Mouse (Mus musculus) forebrain, embryonic 12.5 days (tissue): ENCODE data around the gene Gpr160. TPM values are rescaled to one million over a fixed set of nuclear protein-coding genes. Genes with fewer than 3 reads are reported as not detected.
"Not testable (repeated sequence)": the region's sequence is repeated elsewhere in the genome, so short reads cannot be mapped to it uniquely, and the experiment has no call there.

Experiments
- ATAC-seq: fragments of 200-750 bp; cut with Nextera tagmentation; 2 replicates; pipeline ENCODE4 v1.8.0; 2017; ENCODE audit warnings: moderate TSS enrichment; ENCODE audit not compliant: low FRiP score
- H3K27ac ChIP-seq: fragments of 300-500 bp; sonication (generic); 2 replicates; pipeline ENCODE4 v1.5.1; 2016; ENCODE audit warnings: mild to moderate bottlenecking
- H3K27me3 ChIP-seq: fragments of 300-500 bp; sonication (generic); 2 replicates; pipeline ENCODE4 v1.6.1; 2016; ENCODE audit warnings: mild to moderate bottlenecking
- H3K36me3 ChIP-seq: fragments of 300-500 bp; sonication (generic); replicated peaks from 2 replicates; pipeline ENCODE4 v1.6.1; 2016; ENCODE audit warnings: mild to moderate bottlenecking
- H3K4me1 ChIP-seq: fragments of 300-500 bp; sonication (generic); 2 replicates; pipeline ENCODE4 v1.6.1; 2016
- H3K4me2 ChIP-seq: fragments of 300-500 bp; sonication (generic); 2 replicates; pipeline ENCODE4 v1.6.1; 2016; ENCODE audit warnings: mild to moderate bottlenecking, moderate library complexity
- H3K4me3 ChIP-seq: fragments of 300-500 bp; sonication (generic); replicated peaks from 2 replicates; pipeline ENCODE4 v1.5.1; 2016; ENCODE audit warnings: mild to moderate bottlenecking
- H3K9ac ChIP-seq: fragments of 300-500 bp; sonication (generic); 2 replicates; pipeline ENCODE4 v1.6.1; 2016; ENCODE audit warnings: mild to moderate bottlenecking
- H3K9me3 ChIP-seq: fragments of 300-500 bp; sonication (generic); 2 replicates; pipeline ENCODE4 v1.6.1; 2016
- WGBS: fragments of 180-500 bp; shearing (Covaris S2); methylation state at CpG from one replicate; pipeline ENCODE4 v1.1.7; 2016; 5-methylcytosine and 5-hydroxymethylcytosine counted together
- polyA plus RNA-seq: library from polyadenylated mRNA; unstranded; fragments of >200 nt; fragmentation: Nextera tagmentation; extraction: Ambion mirVana; gene quantifications from 2 replicates; pipeline ENCODE4 v1.2.1, GENCODE M21; 2016

Gene Gpr160
- 0.46 and 0.78 TPM in 2 replicates for polyA plus RNA-seq

DNA sequence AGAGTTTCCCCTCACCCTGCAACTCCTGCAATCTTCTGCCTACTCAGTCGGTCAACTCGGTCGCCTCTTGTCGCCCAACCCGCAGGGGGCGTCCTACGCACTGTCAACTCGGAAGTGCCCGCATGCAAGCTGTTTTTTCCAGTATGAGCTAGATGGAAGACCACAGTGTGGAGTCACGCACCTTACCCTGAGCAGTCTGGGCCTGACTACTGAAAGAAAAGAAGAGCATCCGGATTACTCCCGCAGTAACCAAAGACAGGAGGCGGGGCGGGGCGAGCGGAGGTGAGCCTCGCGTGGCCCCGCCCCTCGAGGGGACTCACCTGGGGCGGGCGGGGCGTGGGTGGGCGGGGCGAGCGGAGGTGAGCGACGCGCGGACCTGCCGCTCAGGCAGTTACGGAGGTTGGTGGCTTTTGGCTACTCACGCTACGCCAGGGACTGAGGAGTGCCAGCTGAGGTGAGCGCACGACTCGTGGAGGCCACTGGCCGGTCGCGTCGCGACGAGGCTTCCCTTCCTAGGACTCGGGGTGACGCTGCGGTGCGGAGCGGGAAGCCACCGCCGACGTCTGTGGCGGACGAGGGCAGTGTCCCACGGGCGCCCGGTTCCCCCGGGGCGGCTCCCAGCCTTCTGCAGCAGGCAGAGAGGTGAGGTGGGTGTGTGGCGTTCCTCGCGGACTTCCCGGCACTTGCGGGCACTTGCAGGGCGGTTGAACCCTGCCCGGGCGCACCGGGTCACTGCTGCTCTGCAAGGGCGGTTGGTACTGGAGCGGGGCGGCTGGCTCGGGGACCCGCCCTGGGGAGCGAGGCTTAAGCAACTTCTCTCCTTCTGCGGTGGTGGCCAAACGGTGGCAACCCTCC is at the start of gene Gpr160:
Gene Gpr160 (plus strand): TSS at position 347 of the 855 bp plus-strand sequence.
- Histone ChIP-seq H3K4me3 (peak within 1 kb of the TSS; percentile 58), H3K9ac (peak within 1 kb of the TSS; percentile 45), H3K9me3 (no peaks in the 10 kb centered on the region), H3K4me1 (peaks cover 10% of the 10 kb centered on the region), H3K27ac (no peak within 1 kb of the TSS), H3K4me2 (peak within 1 kb of the TSS; percentile 97), H3K36me3 (no peaks in the 10 kb centered on the region), H3K27me3 (peaks cover 37% of the 10 kb centered on the region)
- peak; percentile 67 for ATAC-seq
- WGBS = under 1% methylated on average over 73 of the region's 75 CpGs

DNA sequence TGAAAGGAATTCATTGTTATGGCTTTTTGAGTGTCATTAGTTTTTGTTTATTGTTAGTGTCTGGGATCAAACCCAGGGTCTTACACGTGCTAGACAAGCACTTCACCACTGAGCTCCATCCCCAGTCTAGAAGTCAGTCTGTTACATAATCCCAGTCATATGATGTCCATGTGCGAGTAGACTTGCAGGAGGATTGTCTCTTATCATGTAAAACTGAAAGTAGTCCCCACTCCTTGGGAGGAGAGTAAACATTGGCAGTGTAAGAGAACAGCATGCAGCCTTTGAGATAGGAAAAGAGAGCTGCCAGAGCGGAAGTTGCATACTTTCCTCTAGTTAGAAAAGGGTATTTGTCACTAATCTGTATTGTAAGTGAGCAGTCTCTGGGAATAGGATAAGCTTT is 42.9 kb upstream of the Gpr160 start:
- no peaks in the 10 kb centered on the region for H3K4me1 ChIP-seq
- H3K9ac ChIP-seq = no peak overlapping the region
- 70% methylated on average over 3 of the region's 3 CpGs for WGBS
- H3K27me3 ChIP-seq = no peaks in the 10 kb centered on the region
- H3K36me3 ChIP-seq = peaks cover 57% of the 10 kb centered on the region
- H3K4me2 ChIP-seq = no peak overlapping the region
- no peak overlapping the region for H3K4me3 ChIP-seq
- no peaks in the 10 kb centered on the region for H3K9me3 ChIP-seq
- no peak overlapping the region for H3K27ac ChIP-seq
- ATAC-seq = no peak

DNA sequence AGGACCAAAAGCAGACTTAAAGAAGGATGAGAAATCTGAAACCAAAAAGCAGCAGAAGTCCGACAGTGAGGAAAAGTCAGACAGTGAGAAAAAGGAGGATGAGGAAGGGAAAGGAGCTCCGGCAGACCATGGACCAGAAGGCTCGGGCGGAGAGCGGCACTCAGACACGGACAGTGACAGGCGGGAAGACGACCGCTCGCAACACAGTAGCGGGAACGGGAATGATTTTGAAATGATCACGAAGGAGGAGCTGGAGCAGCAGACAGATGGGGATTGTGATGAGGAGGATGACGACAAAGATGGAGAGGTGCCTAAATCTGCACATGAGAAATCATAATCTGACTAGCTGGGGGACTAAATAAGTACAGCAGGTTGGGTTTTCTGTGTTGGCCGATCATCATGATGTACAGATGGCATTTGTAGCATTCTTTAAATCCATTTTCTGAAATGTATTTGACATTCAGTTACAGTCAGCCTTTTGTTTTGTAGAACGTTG is 37.1 kb upstream of the Gpr160 start:
- Histone ChIP-seq H3K36me3 (peaks cover 61% of the 10 kb centered on the region), H3K9ac (no peak overlapping the region), H3K4me3 (no peak overlapping the region), H3K27ac (no peak overlapping the region), H3K9me3 (no peaks in the 10 kb centered on the region), H3K4me1 (no peaks in the 10 kb centered on the region), H3K4me2 (no peak overlapping the region), H3K27me3 (no peaks in the 10 kb centered on the region)
- no peak for ATAC-seq
- 96% methylated on average over 16 of the region's 16 CpGs for WGBS

DNA sequence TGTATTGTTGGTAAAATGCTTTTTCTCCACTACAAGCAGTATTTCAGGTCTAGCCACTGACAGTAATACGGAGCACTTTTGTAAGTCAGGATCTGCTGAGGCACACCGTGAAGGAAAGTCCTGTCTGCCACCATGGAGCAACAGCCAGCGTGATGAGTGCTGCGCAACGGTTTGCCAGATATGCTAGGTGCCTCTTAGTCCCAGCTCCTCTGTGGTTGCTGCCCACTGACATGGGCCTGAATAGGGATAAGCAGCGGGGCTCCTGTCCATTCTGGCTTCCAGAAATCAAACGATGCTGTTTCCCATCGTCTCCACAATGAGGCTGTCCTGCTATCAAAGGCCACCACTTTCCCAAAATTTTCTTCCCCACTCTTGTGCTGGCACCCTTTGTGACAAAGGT is 33.6 kb upstream of the Gpr160 start:
- no peak for ATAC-seq
- no peaks in the 10 kb centered on the region for H3K9me3 ChIP-seq

DNA sequence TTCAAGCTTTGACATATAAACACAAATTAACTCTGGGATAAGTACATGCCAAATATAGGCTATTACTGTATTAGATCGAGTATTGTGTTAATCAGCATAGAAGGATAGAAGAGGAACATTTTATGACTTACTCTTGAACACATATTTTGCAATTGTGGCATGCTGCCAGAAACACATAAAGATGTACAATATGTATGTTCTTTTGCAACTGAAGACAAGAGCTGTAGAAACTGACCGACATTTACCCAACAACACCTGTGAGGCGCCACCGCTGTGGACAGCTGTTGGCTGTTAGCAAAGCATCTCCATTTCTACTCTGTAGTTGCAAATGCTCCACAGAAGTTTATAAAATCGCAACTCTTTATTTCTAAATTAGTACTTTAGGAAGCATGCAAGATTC is 29.7 kb upstream of the Gpr160 start:
- Histone ChIP-seq H3K4me3 (no peak overlapping the region), H3K27ac (no peak overlapping the region), H3K4me1 (no peaks in the 10 kb centered on the region), H3K4me2 (no peak overlapping the region), H3K27me3 (no peaks in the 10 kb centered on the region), H3K9ac (no peak overlapping the region), H3K36me3 (peaks cover 11% of the 10 kb centered on the region), H3K9me3 (no peaks in the 10 kb centered on the region)
- 95% methylated on average over 5 of the region's 5 CpGs for WGBS
- no peak for ATAC-seq

More for the DNA sequence above, 33.6 kb upstream of the Gpr160 start:
- H3K36me3 ChIP-seq = peaks cover 44% of the 10 kb centered on the region
- no peak overlapping the region for H3K27ac ChIP-seq
- H3K27me3 ChIP-seq = no peaks in the 10 kb centered on the region
- H3K4me2 ChIP-seq = no peak overlapping the region
- no peak overlapping the region for H3K9ac ChIP-seq
- H3K4me1 ChIP-seq = no peaks in the 10 kb centered on the region
- WGBS = 91% methylated on average over 8 of the region's 8 CpGs
- H3K4me3 ChIP-seq = no peak overlapping the region

DNA sequence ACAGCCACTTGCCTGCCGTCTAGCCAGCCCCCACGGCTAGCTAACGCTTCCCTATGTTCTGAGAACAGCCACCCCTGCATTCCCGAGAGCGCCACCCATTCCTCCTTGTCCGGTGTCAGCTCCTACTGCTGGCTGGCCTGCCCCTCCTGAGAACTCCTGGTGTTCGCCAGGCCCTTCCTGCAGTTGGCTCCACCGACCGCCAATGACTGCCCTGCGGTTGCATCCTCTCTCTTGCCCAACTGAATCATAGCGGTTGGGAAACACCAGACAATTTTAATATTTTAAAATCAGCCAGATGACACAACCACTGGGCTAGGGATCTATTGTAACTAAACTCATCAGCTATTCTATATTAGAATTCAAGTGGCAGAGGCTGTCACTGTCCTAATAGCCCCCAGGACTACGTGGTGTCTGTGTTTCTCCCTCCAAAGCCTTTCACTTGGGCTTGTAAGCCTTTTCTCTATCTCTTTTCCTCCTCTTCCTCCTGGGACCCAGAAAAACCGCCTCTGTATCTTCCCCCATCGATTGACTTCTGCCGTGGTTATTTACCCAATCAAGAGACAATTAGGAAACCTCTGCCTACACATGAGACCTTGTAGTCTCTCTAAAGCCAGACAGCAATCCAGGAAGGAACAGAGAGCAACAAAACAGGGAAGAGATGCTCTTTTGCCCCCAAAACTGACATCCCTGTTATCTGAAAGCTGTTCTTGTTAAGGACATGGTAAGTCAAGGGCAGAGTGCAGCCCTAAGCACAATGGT is 23.7 kb upstream of the Gpr160 start:
- H3K4me3 ChIP-seq = no peak overlapping the region
- H3K4me2 ChIP-seq = no peak overlapping the region
- no peaks in the 10 kb centered on the region for H3K36me3 ChIP-seq
- no peak for ATAC-seq
- no peaks in the 10 kb centered on the region for H3K9me3 ChIP-seq
- WGBS = 80% methylated on average over 15 of the region's 15 CpGs
- no peaks in the 10 kb centered on the region for H3K27me3 ChIP-seq
- H3K4me1 ChIP-seq = no peaks in the 10 kb centered on the region
- no peak overlapping the region for H3K27ac ChIP-seq
- no peak overlapping the region for H3K9ac ChIP-seq

DNA sequence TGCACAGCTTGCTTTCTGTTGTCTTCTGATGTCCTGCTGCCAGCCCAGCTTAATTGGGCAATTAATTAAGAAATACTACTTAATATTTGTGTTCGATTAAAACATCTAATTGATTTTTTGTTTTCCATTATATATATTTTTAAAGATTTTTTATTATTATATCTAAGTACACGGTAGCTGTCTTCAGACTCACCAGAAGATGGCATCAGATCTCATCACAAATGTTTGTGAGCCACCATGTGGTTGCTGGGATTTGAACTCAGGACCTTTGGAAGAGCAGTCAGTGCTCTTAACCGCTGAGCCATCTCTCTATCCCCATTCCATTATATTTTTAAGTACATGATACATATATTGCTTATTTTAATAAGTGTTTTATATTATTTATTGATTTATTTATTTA is 22.5 kb upstream of the Gpr160 start:
- H3K9ac ChIP-seq = no peak overlapping the region
- H3K27me3 ChIP-seq = no peaks in the 10 kb centered on the region
- H3K36me3 ChIP-seq = no peaks in the 10 kb centered on the region
- H3K4me3 ChIP-seq = no peak overlapping the region
- H3K9me3 ChIP-seq = no peaks in the 10 kb centered on the region
- H3K27ac ChIP-seq = no peak overlapping the region
- no peaks in the 10 kb centered on the region for H3K4me1 ChIP-seq
- ATAC-seq = no peak
- H3K4me2 ChIP-seq = no peak overlapping the region
- 88% methylated on average over 3 of the region's 3 CpGs for WGBS

DNA sequence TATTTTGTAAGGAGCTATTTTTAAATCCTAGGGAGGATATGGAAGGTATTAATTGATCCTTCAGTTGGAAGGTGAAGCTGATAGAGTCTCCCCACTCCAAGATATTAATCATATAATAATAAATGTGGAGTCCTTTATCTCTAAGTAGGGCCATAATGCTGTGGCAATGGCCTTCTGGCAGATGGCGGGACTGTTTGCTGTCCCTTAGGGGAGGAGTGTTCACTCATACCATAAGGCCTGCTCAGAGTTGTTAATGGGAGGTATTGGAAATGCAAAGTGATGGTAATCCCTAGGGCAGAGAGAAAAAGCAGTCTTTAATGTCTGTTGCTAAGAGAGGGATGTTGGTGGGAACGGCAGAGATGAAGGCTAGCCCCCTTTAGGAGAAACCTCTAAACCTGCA is 10.0 kb upstream of the Gpr160 start:
- ATAC-seq = no peak
- Histone ChIP-seq H3K27ac (no peak overlapping the region), H3K9me3 (no peaks in the 10 kb centered on the region), H3K4me2 (no peak overlapping the region), H3K36me3 (no peaks in the 10 kb centered on the region), H3K4me3 (no peak overlapping the region), H3K4me1 (no peaks in the 10 kb centered on the region; the same call in 1 of the 2 replicates), H3K27me3 (no peaks in the 10 kb centered on the region), H3K9ac (no peak overlapping the region)
- WGBS = 84% methylated on average over 2 of the region's 2 CpGs

DNA sequence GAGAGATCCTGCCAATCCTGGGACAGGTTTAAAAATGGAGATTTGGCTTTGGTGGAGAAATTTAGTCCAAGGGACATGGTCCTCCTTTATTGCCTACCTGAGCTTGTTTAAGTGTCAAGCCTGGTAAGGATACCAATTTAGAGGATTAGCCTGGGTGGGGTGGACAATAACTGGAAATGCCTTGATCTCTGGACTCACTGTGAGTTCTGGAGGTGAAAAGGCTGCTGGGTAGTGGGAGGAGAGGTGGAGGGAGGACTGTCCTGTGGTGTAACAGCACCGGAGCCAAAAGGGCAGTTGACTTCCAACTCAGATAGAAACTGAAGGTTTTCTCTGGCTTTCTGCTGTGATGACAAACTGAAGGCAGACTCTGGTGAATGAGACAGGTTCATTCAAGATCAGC is 8.3 kb upstream of the Gpr160 start:
- Histone ChIP-seq H3K4me2 (no peak overlapping the region), H3K36me3 (no peaks in the 10 kb centered on the region), H3K27me3 (no peaks in the 10 kb centered on the region), H3K27ac (no peak overlapping the region), H3K9me3 (no peaks in the 10 kb centered on the region), H3K4me3 (no peak overlapping the region), H3K9ac (no peak overlapping the region), H3K4me1 (no peaks in the 10 kb centered on the region; the same call in 1 of the 2 replicates)
- WGBS = 86% methylated on average over 1 of the region's 1 CpGs
- ATAC-seq = no peak

DNA sequence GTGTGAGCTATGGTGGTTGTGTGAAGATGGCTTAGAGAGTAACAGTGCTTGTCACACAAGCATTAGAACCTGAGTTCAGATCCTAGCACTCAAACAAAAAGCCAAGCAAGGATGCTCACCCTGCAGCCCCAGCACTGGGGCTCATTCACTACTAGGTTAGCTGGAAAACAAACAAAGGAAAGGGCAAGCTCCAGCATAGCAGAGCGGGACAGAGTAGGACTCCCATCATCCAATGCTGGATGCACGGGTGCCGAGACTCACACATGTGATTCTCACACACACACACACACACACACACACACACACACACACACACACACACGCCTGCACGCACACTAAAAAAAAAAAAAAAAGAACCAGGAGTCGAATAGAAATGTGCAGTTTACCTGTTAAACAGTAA is 4.3 kb upstream of the Gpr160 start:
- H3K4me1 ChIP-seq = peaks cover 10% of the 10 kb centered on the region
- H3K27ac ChIP-seq = no peak overlapping the region
- no peaks in the 10 kb centered on the region for H3K9me3 ChIP-seq
- no peaks in the 10 kb centered on the region for H3K36me3 ChIP-seq
- no peak for ATAC-seq
- H3K4me3 ChIP-seq = no peak overlapping the region
- H3K27me3 ChIP-seq = peaks cover 25% of the 10 kb centered on the region
- no peak overlapping the region for H3K4me2 ChIP-seq
- 78% methylated on average over 3 of the region's 6 CpGs for WGBS
- no peak overlapping the region for H3K9ac ChIP-seq

DNA sequence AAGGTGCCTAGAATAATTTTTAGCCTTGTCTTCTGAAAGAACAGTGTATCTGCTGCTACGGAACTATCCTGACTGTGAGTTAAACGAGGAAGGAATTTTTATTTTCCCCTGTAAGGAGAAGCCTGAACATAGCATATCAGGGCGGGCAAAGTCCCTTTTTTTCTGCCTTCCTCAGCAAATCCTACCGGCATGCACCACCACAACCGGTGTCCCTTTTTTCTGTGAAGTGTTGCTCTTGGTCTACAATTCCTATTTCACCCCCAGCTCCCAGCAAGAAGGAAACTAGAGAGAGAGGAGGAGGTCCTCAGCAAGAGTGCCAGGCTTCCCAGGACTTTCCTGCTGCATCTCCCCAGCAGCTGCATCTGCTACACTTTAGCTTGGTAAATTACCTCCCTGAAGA is 2.2 kb upstream of the Gpr160 start:
- Histone ChIP-seq H3K9ac (no peak overlapping the region), H3K27ac (no peak overlapping the region), H3K4me2 (no peak overlapping the region), H3K4me3 (no peak overlapping the region), H3K36me3 (no peaks in the 10 kb centered on the region), H3K9me3 (no peaks in the 10 kb centered on the region), H3K4me1 (peaks cover 10% of the 10 kb centered on the region), H3K27me3 (peaks cover 37% of the 10 kb centered on the region)
- WGBS = 90% methylated on average over 5 of the region's 5 CpGs
- ATAC-seq = no peak

DNA sequence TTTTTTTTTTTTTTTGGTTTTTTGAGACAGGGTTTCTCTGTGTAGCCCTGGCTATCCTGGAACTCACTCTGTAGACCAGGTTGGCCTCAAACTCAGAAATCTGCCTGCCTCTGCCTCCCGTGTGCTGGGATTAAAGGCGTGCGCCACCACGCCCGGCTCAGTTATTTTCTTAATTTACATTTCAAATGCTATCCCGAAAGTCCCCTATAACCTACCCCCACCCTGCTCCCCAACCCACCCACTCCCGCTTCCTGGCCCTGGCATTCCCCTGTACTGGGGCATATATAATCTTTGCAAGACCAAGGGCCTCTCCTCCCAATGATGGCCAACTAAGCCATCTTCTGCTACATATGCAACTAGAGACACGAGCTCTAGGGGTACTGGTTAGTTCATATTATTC is 3.8 kb downstream of the Gpr160 start:
- not testable (repeated sequence) for H3K9ac ChIP-seq, H3K4me3 ChIP-seq, H3K4me2 ChIP-seq, H3K9me3 ChIP-seq, ATAC-seq, H3K4me1 ChIP-seq, H3K36me3 ChIP-seq, H3K27ac ChIP-seq
- WGBS = 97% methylated on average over 8 of the region's 8 CpGs
- peaks cover 30% of the 10 kb centered on the region for H3K27me3 ChIP-seq
